Mouse (Mus musculus) stomach, embryonic 16.5 days (tissue): Measurements from ENCODE around the gene Bloc1s1. TPM values are rescaled to one million over a fixed set of nuclear protein-coding genes. Genes with fewer than 3 reads are reported as not detected.
A peak's percentile ranks its signal among the peaks of the same experiment; 100 is the strongest.

Experiments used
- ATAC-seq: fragments of 200-750 bp; cut with Nextera tagmentation; 2 replicates; pipeline ENCODE4 v1.8.0; 2017; ENCODE audit warnings: moderate number of reproducible peaks, moderate TSS enrichment; ENCODE audit not compliant: insufficient read depth, low FRiP score
- H3K27ac ChIP-seq: fragments of 300-500 bp; sonication (generic); 2 replicates; pipeline ENCODE4 v1.5.1; 2014; ENCODE audit warnings: low read length
- H3K27me3 ChIP-seq: fragments of 300-500 bp; sonication (generic); 2 replicates; pipeline ENCODE4 v1.6.1; 2014; ENCODE audit warnings: low read length, control low read depth, mixed read lengths; ENCODE audit not compliant: control insufficient read depth, insufficient read depth
- H3K36me3 ChIP-seq: fragments of 300-500 bp; sonication (generic); 2 replicates; pipeline ENCODE4 v1.6.1; 2014; ENCODE audit warnings: low read length; ENCODE audit not compliant: control insufficient read depth, insufficient read depth
- H3K4me1 ChIP-seq: fragments of 300-500 bp; sonication (generic); 2 replicates; pipeline ENCODE4 v1.6.1; 2014; ENCODE audit warnings: low read length, control low read depth, mixed read lengths; ENCODE audit not compliant: control insufficient read depth, insufficient read depth
- H3K4me2 ChIP-seq: fragments of 300-500 bp; sonication (generic); 2 replicates; pipeline ENCODE4 v1.6.1; 2014; ENCODE audit warnings: low read depth, low read length, mixed read lengths
- H3K4me3 ChIP-seq: fragments of 300-500 bp; sonication (generic); replicated peaks from 2 replicates; pipeline ENCODE4 v1.5.1; 2014; ENCODE audit warnings: mild to moderate bottlenecking, low read length
- H3K9ac ChIP-seq: fragments of 300-500 bp; sonication (generic); 2 replicates; pipeline ENCODE4 v1.6.1; 2014; ENCODE audit warnings: low read length
- H3K9me3 ChIP-seq: fragments of 300-500 bp; sonication (generic); replicated peaks from 2 replicates; pipeline ENCODE4 v1.6.1; 2016; ENCODE audit warnings: low read length, control low read depth; ENCODE audit not compliant: control insufficient read depth
- WGBS: fragments of 180-500 bp; shearing (Covaris S2); extraction: QIAGEN DNeasy Blood & Tissue Kit; methylation state at CpG from one replicate; pipeline ENCODE4 v1.1.7; 2014; 5-methylcytosine and 5-hydroxymethylcytosine counted together
- polyA plus RNA-seq: library from polyadenylated mRNA; unstranded; fragments of >200 nt; fragmentation: Nextera tagmentation; extraction: Ambion mirVana; gene quantifications from 2 replicates; pipeline ENCODE4 v1.2.1, GENCODE M21; 2015

Gene Bloc1s1
- polyA plus RNA-seq: 194 and 206 TPM in 2 replicates

DNA sequence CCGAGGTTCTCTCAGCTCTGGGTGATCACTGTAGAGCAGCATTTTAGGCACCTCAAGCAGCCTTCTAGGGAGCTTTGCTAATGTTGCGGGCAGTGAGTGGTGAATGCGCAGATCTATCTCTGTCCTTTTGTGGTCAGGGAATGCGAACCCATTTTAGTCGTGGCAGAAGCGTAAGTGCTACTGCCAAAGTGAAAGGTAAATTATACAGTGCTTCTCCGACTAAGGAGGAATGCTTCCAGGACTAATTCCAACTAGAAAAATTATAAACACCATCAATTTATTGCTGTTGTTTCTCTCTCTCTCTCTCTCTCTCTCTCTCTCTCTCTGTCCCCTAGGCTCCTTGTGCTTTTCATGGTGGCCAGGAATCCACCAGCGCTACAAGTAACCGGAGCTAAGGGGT lies at the start of gene Bloc1s1:
TSS of gene Bloc1s1 (minus strand) at position 101 of the 400 bp plus-strand sequence.
- no peak for ATAC-seq
- Histone ChIP-seq H3K9ac (peak within 1 kb of the TSS; percentile 87), H3K36me3 (no peaks in the 10 kb centered on the region), H3K4me2 (peak within 1 kb of the TSS; percentile 79), H3K4me1 (peaks cover 45% of the 10 kb centered on the region), H3K4me3 (peak within 1 kb of the TSS; percentile 81), H3K27me3 (no peaks in the 10 kb centered on the region; the same call in 1 of the 2 replicates), H3K9me3 (no peaks in the 10 kb centered on the region), H3K27ac (peak within 1 kb of the TSS; percentile 97)
- 53% methylated on average over 9 of the region's 9 CpGs for WGBS

DNA sequence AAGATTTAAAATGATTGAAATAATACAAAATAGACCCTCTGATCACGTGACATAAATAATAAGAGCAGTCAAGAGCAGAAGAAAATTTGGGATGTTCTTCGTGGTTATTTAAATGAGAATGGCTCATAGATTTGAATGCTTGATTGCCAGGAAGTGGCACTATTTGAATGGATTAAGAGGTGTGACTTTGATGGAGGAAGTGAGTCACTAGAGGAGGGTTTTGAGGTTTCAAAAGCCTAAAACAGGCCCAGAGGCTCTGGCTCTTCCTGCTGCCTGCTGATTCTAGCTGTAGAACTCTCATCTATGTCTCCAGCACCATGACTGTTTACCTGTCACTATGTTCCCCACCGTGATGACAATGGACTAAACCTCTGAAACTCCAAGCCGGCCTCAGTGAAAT lies 49.0 kb upstream of the Bloc1s1 start:
- Histone ChIP-seq H3K4me2 (no peak overlapping the region), H3K4me1 (peaks cover 9% of the 10 kb centered on the region), H3K9me3 (no peaks in the 10 kb centered on the region), H3K27me3 (no peaks in the 10 kb centered on the region), H3K4me3 (no peak overlapping the region), H3K36me3 (no peaks in the 10 kb centered on the region), H3K9ac (no peak overlapping the region), H3K27ac (no peak overlapping the region)
- ATAC-seq: no peak
- 74% methylated on average over 4 of the region's 4 CpGs for WGBS

DNA sequence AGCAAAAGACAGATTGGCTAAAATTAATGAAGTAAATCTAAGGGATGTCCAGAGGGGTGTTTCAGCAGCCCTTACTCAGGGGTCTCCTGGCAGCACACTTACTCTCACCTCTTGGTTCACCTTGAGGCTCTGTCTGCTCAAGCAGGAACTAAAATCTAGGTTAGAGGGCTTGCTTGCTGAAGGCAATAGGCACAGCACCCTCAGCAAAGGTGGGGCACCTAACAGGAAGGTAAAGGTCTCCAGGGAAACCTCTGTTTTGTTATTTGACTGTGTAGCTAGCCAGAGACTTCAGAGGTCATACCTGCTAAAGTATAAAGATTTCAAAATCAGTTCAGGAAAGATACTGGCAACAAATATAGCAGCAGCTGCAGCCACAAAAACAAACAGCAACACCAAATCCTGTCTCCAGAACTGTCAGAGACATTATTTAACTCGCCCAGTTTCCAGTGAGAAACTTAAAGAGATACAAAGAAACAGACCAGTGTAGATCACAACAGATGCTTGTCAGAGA lies 47.0 kb upstream of the Bloc1s1 start:
- no peak overlapping the region for H3K9ac ChIP-seq
- no peaks in the 10 kb centered on the region for H3K27me3 ChIP-seq
- peak; percentile 54; the same call in 1 of the 2 replicates for ATAC-seq
- H3K27ac ChIP-seq: peak overlapping the region; percentile 46; the same call in 1 of the 2 replicates
- H3K4me3 ChIP-seq: no peak overlapping the region
- H3K4me2 ChIP-seq: no peak overlapping the region
- H3K36me3 ChIP-seq: no peaks in the 10 kb centered on the region
- H3K9me3 ChIP-seq: no peaks in the 10 kb centered on the region
- peaks cover 11% of the 10 kb centered on the region for H3K4me1 ChIP-seq
- WGBS: 28% methylated on average over 1 of the region's 1 CpGs

DNA sequence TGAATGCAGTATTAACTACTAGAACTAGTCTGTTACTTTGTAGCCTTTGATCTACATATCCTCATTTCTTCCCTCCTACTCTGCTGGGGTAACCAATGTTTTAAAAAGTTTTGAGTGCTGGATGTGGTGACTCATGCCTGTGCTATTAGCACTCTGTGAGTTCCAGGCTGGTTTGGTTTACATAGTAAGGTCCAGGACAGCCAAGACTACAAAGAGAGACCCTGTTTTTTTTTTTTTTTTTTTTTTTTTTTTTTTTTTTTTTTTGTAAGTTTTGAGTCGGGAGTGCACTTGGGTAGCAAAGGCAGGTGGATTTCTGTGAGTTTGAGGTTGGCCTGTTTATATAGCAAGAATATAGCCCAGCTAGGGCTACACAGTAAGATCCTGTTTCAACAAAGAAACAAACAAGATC lies 44.5 kb upstream of the Bloc1s1 start:
- Histone ChIP-seq H3K4me1 (peaks cover 9% of the 10 kb centered on the region), H3K27me3 (no peaks in the 10 kb centered on the region), H3K27ac (peak overlapping the region; percentile 78; the same call in 1 of the 2 replicates), H3K9me3 (no peaks in the 10 kb centered on the region), H3K4me2 (no peak overlapping the region), H3K4me3 (no peak overlapping the region), H3K9ac (no peak overlapping the region), H3K36me3 (no peaks in the 10 kb centered on the region)
- ATAC-seq: peak; percentile 87
- WGBS: 19% methylated on average over 1 of the region's 1 CpGs

DNA sequence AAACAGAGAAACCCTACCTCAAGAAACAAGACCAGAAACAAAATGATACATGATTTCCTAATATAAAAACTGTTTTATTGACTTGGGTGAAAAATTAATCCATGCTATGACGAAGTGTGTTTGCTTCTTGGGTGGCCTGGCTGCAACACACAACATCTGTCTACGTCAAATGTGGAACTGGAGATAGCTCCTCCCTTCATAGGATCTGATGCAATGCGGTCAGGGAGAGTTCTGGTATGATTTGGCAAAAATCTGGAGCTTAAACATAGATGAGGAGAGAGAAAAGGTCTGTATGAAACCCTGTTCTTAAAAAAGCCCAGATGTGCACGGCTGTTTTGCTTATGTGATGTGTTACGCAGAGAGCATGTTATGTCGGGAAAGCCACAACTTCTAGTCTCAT lies 42.0 kb upstream of the Bloc1s1 start:
- no peak for ATAC-seq
- Histone ChIP-seq H3K9me3 (no peaks in the 10 kb centered on the region), H3K4me2 (no peak overlapping the region), H3K36me3 (no peaks in the 10 kb centered on the region), H3K4me3 (no peak overlapping the region), H3K27me3 (no peaks in the 10 kb centered on the region), H3K27ac (peak overlapping the region; percentile 12), H3K9ac (no peak overlapping the region), H3K4me1 (peaks cover 13% of the 10 kb centered on the region)
- whole genome bisulfite sequencing: 51% methylated on average over 6 of the region's 6 CpGs

DNA sequence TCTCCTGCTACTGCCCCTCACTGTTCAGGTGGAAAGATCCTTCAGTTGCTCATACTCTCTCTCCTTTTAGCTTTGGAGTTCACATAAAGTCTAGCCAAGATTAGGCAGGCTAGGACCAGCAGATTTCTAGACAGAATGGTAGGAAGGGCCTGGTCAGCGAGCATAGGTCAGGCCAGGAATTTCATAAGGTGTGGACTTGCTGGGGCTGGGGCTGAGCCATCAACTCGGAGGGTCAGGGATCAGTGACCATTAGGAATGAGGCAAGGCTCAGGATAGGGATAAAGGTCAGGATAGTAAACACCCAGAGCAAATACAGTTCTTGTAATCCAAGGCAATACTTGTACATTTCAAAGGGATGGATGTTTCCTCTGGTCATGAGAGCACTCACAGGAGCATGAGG lies 41.1 kb upstream of the Bloc1s1 start:
- no peak overlapping the region for H3K9ac ChIP-seq
- peaks cover 13% of the 10 kb centered on the region for H3K4me1 ChIP-seq
- WGBS: 50% methylated on average over 2 of the region's 2 CpGs
- H3K9me3 ChIP-seq: no peaks in the 10 kb centered on the region
- no peak for ATAC-seq
- no peaks in the 10 kb centered on the region for H3K27me3 ChIP-seq
- H3K36me3 ChIP-seq: no peaks in the 10 kb centered on the region
- H3K27ac ChIP-seq: no peak overlapping the region
- no peak overlapping the region for H3K4me2 ChIP-seq
- H3K4me3 ChIP-seq: no peak overlapping the region

DNA sequence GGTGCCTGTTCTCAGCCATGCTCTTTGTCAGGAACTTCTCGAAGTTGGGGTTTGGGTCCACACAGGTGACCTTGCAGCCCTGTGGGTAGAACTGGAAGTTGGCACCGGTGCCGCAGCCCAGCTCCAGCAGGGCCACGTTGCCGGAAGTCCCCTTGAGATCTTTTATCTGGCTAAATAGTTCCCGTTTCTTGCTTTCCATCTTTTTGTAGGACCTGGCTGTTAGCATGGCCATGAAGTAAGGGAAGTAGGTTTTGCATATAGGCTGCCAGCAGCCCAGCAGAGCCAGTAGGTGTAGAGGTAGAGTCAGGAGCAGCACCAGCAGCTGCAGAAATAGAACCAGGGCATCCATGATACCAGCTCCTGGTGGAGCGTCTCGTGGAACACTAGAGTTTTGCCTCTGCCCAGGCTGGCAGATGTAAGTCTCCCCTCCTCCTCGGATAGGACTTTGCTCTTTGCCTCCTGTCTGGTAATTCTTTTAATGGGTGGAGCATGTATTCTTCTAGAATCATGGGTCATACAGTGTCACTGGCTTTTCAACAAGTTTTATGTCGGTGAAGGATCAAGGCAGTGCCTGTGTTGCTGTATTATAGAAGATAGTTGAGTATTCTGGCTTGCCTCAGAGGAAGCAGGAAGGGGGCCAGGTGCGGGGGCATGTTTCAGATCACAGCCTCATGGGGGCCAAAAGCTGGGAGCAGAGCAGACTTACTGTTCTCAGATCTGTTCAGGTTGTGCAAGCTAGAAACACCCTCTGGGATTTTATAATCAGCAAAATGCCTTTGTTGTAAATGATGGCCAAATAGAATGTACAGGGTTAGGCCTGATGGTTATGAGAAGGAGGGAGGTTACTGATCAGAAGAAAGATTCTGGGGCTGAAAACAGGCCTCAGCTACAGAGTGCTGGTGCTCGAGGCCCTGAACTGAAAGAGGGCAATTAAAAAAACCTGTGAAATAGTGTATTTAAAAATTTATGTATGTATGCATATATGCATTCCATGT lies 37.1 kb upstream of the Bloc1s1 start, which contains the start of gene Mettl7b:
TSS of gene Mettl7b (minus strand) at position 399 of the 995 bp plus-strand sequence.
- no peak for ATAC-seq
- Histone ChIP-seq H3K9ac (no peak within 1 kb of the TSS), H3K4me3 (no peak within 1 kb of the TSS), H3K27me3 (no peaks in the 10 kb centered on the region), H3K4me2 (no peak within 1 kb of the TSS), H3K4me1 (peaks cover 4% of the 10 kb centered on the region; the same call in 1 of the 2 replicates), H3K9me3 (no peaks in the 10 kb centered on the region), H3K36me3 (no peaks in the 10 kb centered on the region), H3K27ac (no peak within 1 kb of the TSS)
- 70% methylated on average over 12 of the region's 12 CpGs for WGBS

DNA sequence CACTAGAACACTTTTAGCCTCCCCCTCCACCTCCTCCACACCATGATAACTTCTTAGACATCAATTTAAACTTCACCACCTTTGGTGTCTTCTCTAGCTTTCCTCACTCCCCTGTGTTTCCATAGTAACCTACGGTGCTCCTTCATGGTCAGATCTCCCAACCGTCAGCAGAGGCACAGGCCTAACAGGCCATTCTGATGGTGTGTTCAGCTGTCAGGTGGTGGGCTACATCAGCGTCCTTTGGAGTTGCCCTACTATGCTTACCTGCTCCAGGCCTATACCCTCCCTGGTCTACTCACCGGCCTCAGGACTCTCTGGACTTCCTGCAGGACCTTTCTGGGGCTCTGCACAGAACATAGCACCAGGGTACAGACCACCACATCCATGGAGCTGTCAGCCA lies 36.3 kb upstream of the Bloc1s1 start:
- no peaks in the 10 kb centered on the region for H3K36me3 ChIP-seq
- WGBS: 79% methylated on average over 4 of the region's 4 CpGs
- no peak for ATAC-seq
- no peaks in the 10 kb centered on the region for H3K27me3 ChIP-seq
- H3K4me3 ChIP-seq: no peak overlapping the region
- no peaks in the 10 kb centered on the region for H3K9me3 ChIP-seq
- H3K4me1 ChIP-seq: peaks cover 4% of the 10 kb centered on the region; the same call in 1 of the 2 replicates
- no peak overlapping the region for H3K27ac ChIP-seq
- H3K4me2 ChIP-seq: no peak overlapping the region
- H3K9ac ChIP-seq: no peak overlapping the region

DNA sequence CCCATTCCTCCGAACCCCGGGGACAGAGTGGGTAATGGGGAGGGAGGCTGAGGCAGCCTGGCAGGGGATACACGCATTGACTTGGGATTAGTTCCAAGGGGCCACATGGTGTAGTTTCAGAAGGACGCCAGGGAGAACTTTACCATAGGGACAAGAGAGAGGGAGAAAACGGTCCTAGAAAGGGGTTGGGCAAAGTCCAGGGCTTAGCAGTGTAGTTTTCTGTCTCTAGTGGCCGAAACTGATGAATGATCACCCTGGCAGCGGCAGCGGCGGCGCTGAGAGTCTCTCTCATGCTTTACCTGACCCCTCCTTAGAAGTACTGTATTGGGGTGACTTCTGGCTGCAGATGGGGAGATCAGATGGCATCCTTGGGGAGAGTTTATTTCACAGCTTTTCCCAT lies 34.5 kb upstream of the Bloc1s1 start:
- WGBS: 70% methylated on average over 10 of the region's 10 CpGs
- no peak for ATAC-seq

More for the DNA sequence above, 34.5 kb upstream of the Bloc1s1 start:
- H3K4me3 ChIP-seq: no peak overlapping the region
- H3K27me3 ChIP-seq: no peaks in the 10 kb centered on the region
- no peak overlapping the region for H3K27ac ChIP-seq
- peaks cover 4% of the 10 kb centered on the region; the same call in 1 of the 2 replicates for H3K4me1 ChIP-seq
- no peak overlapping the region for H3K9ac ChIP-seq
- no peak overlapping the region for H3K4me2 ChIP-seq
- no peaks in the 10 kb centered on the region for H3K9me3 ChIP-seq
- no peaks in the 10 kb centered on the region for H3K36me3 ChIP-seq
